Mouse (Mus musculus) Patski (cell line): ENCODE measurements around the gene Zfyve1. TPM values are rescaled to one million over a fixed set of nuclear protein-coding genes. Genes with fewer than 3 reads are reported as not detected.

Experiments
- ATAC-seq: fragments of 100-300 bp; one replicate; pipeline ENCODE4 v1.8.0; 2021
- CTCF ChIA-PET: fragments of 350-600 bp; sonication (Branson Sonifier 250); formaldehyde crosslinking; loops from one replicate; lab custom pipeline; 2022; ENCODE audit warnings: inconsistent platforms; lab: Charles Lee
- POLR2A ChIA-PET: fragments of 350-600 bp; sonication (Branson Sonifier 250); formaldehyde crosslinking; loops from one replicate; lab custom pipeline; 2022; ENCODE audit warnings: antibody characterized with exemption, inconsistent platforms; lab: Charles Lee
- DNase-seq: peaks from one replicate; pipeline ENCODE4 v3.0.0-alpha.2; 2011; ENCODE audit warnings: low read depth, low spot score
- H3K27me3 ChIP-seq: fragments of 371-371 bp; one replicate; pipeline ENCODE4 v1.5.1; 2021
- CTCF ChIP-seq: fragments of 100-300 bp; IDR thresholded peaks from one replicate; pipeline ENCODE4 v1.5.1; 2021
- in situ Hi-C: fragments of 300-500 bp; cut with MboI; formaldehyde crosslinking; loops from 3 replicates; pipeline ENCODE4 v1.11.1; 2018; ENCODE audit warnings: low pct_unique_long_range_greater_than_20kb, mixed read lengths
- polyA plus RNA-seq: library from polyadenylated mRNA; unstranded; gene quantifications from one replicate; pipeline ENCODE4 v1.2.3, GENCODE M21; 2021

Zfyve1 gene
- polyA plus RNA-seq, 1 experiment from 2014 or later, result 47.2 TPM

- in situ Hi-C loops, result no loop called here
- POLR2A ChIA-PET, result no interaction called here
- TF ChIP-seq CTCF, result no peak
- DNase-seq, result no peak
- H3K27me3 ChIP-seq, result no peaks in the 10 kb centered on the region
- no peak for ATAC-seq
- CTCF ChIA-PET, result no interaction called here
Observed at GRCm38 (mm10) chr12:83582106-83582505, 14.9 kb downstream of the Zfyve1 start.

GRCm38 (mm10) chr12:83580283-83580682, 16.7 kb downstream of the Zfyve1 start:
- POLR2A ChIA-PET, result interaction anchor here (0.6 kb wide), 1 partner anchor 10 kb away, joined by 3 read pairs; no protein-coding TSS in a partner anchor
- no peaks in the 10 kb centered on the region for H3K27me3 ChIP-seq
- ATAC-seq, result no peak
- in situ Hi-C loops, result no loop called here
- TF ChIP-seq CTCF, result no peak
- DNase-seq, result no peak
- CTCF ChIA-PET, result no interaction called here

DNA sequence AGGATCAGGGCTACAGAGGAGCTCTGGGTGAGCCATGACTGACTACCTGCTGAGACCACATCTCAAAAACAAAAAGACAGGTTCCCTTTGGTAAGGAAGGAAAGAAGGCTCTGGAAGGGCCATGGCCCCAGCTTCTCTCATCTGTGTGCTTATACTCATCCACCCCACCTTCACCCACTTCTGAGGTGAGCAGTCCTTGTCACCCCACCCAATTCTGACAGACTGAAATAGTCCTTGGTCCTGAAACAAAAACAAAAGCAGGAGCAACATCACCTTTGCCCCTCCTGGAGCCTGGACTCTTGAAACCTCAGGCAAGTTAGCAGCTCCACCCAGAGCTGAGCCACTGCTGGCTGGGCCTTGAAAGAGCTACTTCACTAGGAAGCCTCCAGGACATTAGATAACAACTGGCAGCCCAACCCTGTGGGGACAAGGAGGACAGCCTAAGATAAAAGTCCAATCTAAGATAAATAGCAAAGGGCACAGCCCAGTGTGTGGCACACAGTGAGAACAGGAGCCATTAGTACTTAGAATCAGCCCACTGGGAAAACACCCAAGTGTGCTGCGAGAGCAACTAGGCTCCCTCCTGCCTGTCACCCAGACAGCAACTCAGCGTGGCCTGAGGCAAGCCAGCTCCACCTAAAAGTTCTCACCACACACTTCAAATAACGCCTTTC, 18.0 kb downstream of the Zfyve1 start:
- TF ChIP-seq CTCF, result no peak
- in situ Hi-C loops, result no loop called here
- ChIA-PET CTCF (no interaction called here), POLR2A (no interaction called here)
- DNase-seq, result no peak
- no peak for ATAC-seq
- no peaks in the 10 kb centered on the region for H3K27me3 ChIP-seq

DNA sequence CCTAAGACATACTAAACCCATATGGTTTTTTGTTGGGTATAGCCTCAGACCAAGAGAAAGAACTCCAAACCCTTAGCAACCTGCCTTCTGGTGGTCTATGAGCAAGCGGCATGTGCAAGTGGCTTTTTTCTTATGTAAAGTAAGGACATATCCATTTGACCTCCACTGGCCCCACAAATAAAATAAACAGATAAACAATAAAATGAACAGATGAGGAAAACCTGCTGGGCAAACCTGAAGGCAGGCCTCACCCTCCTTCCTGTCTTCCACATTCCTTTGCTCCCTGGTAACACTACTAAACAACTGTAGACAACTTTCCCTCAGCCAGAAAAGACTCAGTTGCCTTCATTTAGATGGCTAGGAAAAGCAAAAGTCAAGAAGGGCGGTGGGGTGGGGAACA, 18.7 kb downstream of the Zfyve1 start:
- ChIA-PET POLR2A (no interaction called here), CTCF (no interaction called here)
- TF ChIP-seq CTCF, result no peak
- in situ Hi-C loops, result no loop called here
- no peak for ATAC-seq
- no peaks in the 10 kb centered on the region for H3K27me3 ChIP-seq
- DNase-seq, result no peak

- no peak for DNase-seq
- in situ Hi-C loops, result no loop called here
Observed at GRCm38 (mm10) chr12:83577445-83577844, 19.6 kb downstream of the Zfyve1 start.

GRCm38 (mm10) chr12:83572717-83573116, 24.3 kb downstream of the Zfyve1 start:
- in situ Hi-C loops, result no loop called here
- CTCF ChIA-PET, result no interaction called here
- ATAC-seq (no peak), DNase-seq (no peak)
- POLR2A ChIA-PET, result no interaction called here
- TF ChIP-seq CTCF, result no peak
- no peaks in the 10 kb centered on the region for H3K27me3 ChIP-seq

More at GRCm38 (mm10) chr12:83577445-83577844, 19.6 kb downstream of the Zfyve1 start:
- ChIA-PET CTCF (interaction anchor here (0.7 kb wide), 1 partner anchor 85 kb away, joined by 3 read pairs; no protein-coding TSS in a partner anchor), POLR2A (no interaction called here)
- no peak for TF ChIP-seq CTCF
- no peak for ATAC-seq
- no peaks in the 10 kb centered on the region for H3K27me3 ChIP-seq

- TF ChIP-seq CTCF, result no peak
- ATAC-seq (no peak), DNase-seq (no peak)
- no peaks in the 10 kb centered on the region for H3K27me3 ChIP-seq
- in situ Hi-C loops, result no loop called here
- ChIA-PET POLR2A (no interaction called here), CTCF (no interaction called here)
Observed at GRCm38 (mm10) chr12:83569866-83570265, 27.2 kb downstream of the Zfyve1 start.

GRCm38 (mm10) chr12:83562589-83562988, 34.4 kb downstream of the Zfyve1 start:
- DNase-seq, result no peak
- no peak for ATAC-seq
- in situ Hi-C loops, result no loop called here
- no peaks in the 10 kb centered on the region for H3K27me3 ChIP-seq
- ChIA-PET POLR2A (no interaction called here), CTCF (no interaction called here)
- no peak for TF ChIP-seq CTCF

- CTCF ChIA-PET, result no interaction called here
- TF ChIP-seq CTCF, result no peak
- no peak for ATAC-seq
- no peak for DNase-seq
- in situ Hi-C loops, result no loop called here
- no peaks in the 10 kb centered on the region for H3K27me3 ChIP-seq
- POLR2A ChIA-PET, result interaction anchor here (0.7 kb wide), 1 partner anchor 11 kb away, joined by 3 read pairs; no protein-coding TSS in a partner anchor
Observed at GRCm38 (mm10) chr12:83560189-83560588, 36.8 kb downstream of the Zfyve1 start.

DNA sequence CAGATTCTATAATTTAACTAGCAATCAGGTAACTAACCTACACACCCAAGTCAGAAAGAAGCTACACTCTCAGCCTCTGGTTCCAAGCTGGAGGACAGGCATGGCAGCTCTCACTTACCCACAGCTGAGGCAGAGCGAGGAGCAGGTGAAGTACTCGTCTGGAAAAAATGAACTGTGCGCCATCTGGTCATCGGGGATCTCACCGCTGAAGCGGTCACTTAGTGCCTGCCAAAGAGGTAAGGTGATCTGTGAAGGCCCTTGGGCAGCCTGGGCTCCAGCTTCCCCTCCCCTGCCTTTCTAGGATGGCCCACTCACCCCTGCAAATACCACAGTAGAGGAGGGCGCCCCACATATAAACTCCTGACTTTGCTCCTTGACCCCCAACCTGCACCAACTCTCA, 38.5 kb downstream of the Zfyve1 start:
- POLR2A ChIA-PET, result interaction anchor here (1.0 kb wide), 1 partner anchor 14 kb away, joined by 4 read pairs; no protein-coding TSS in a partner anchor
- no peak for TF ChIP-seq CTCF
- CTCF ChIA-PET, result no interaction called here
- in situ Hi-C loops, result no loop called here
- DNase-seq (no peak), ATAC-seq (no peak)
- no peaks in the 10 kb centered on the region for H3K27me3 ChIP-seq

DNA sequence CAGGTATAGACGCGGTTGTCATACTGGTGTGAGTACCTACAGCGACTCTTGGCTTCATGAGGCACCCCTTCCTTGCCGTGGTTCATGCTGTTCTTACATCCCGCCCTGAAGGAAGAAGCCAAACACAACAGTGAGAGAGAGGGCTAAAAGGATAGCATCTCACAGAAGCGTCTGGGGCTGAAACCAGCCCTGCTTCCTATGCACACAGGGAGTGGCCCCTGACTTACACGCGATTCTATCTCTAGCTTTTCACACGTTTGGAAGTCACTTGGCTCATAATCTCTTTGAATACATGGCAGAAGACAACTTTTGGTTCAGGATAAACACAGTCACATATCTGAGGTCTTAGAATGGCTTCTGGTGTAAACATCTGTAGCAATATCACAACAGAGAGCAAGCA, 41.4 kb downstream of the Zfyve1 start:
- no peak for ATAC-seq
- H3K27me3 ChIP-seq, result no peaks in the 10 kb centered on the region
- DNase-seq, result no peak
- CTCF ChIA-PET, result interaction anchor here (0.9 kb wide), 1 partner anchor 19 kb away, joined by 3 read pairs; no protein-coding TSS in a partner anchor
- TF ChIP-seq CTCF, result no peak
- in situ Hi-C loops, result no loop called here
- POLR2A ChIA-PET, result no interaction called here
